Mouse (Mus musculus): ENCODE data around the gene Bpifb5.
A peak's percentile ranks its signal among the peaks of the same experiment; 100 is the strongest.

GRCm38 (mm10) chr2:154215191-154215590 is 8.4 kb upstream of the Bpifb5 start:
- TF ChIP-seq CTCF (IDR thresholded peaks at IDR 0.05; ENCODE audit: extremely low read depth, insufficient read length, insufficient replicate concordance, low read depth, low read length) (peak; percentile 85; the same call in 1 of the 2 replicates), POLR2A (IDR thresholded peaks at IDR 0.05; ENCODE audit: low read depth, low read length) (no peak)

All from small intestine, adult 2 months (tissue).